Mouse (Mus musculus) CD4-positive helper T cell, adult 2 months (primary cell): ENCODE measurements around the gene Tns3.
"Not testable (repeated sequence)": the region's sequence is repeated elsewhere in the genome, so short reads cannot be mapped to it uniquely, and the experiment has no call there.

ENCODE experiments used
- DNase-seq: peaks from one replicate; pipeline ENCODE4 v3.0.0-alpha.2; 2012; ENCODE audit warnings: low read depth, missing footprints, low spot score

The Tns3 gene

DNA sequence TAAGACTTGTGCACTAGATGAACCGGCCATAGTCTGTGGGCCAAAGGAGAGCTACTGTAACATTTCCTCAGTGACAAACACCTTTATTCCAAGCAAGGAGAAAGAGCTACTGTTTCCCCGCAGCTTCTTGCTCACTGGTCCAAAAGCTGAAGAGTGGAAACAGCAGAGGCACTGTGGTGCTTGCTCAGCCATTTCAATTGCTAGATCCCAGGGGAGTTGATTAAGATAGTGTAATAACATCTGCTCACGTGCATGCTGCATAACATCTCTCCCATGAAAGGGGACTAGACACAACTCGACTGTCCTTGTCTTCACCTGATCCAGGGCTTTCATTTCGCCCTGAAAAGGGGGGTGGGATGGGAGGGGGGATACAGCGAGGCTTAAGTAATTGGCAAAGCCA is 41.7 kb downstream of the Tns3 start:
- DNase-seq = no peak

DNA sequence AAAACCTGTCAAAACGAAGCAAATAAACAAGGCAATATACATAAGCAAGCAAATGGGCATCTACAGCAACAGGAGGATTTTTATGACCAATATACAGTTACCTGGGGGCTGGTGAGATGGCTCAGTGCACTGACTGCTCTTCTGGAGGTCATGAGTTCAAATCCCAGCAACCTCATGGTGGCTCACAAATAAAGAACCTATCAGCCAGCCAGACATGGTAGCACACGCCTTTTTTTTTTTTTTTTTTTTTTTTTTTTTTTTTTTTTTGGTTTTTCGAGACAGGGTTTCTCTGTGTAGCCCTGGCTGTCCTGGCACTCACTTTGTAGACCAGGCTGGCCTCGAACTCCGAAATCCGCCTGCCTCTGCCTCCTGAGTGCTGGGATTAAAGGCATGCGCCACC is 45.2 kb downstream of the Tns3 start:
- DNase-seq = not testable (repeated sequence)

- no peak for DNase-seq
Measured at GRCm38 (mm10) chr11:8618301-8618700, 46.0 kb downstream of the Tns3 start.

DNA sequence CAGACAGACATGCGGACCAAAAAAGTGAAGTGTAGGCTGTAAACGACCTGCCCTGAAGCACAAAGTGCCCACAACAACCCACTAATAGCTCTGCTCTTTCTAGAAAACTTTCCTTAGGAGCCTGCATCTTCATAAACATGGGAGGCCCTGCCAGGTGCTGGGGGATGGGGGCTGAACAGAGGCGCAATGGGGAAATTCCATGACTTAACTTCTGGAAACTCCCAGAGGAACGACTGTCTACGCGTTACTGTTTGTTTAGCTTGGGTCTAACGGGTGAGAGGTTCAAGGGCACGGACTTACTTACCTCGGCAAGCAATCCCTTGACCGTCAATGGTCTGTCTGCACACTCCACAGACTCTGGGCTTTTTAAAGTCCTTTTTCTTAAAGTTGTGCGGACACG is 48.9 kb downstream of the Tns3 start:
- DNase-seq = no peak

GRCm38 (mm10) chr11:8610456-8610855 is 53.9 kb downstream of the Tns3 start:
- no peak for DNase-seq

GRCm38 (mm10) chr11:8609873-8610272 is 54.5 kb downstream of the Tns3 start:
- DNase-seq = no peak

DNA sequence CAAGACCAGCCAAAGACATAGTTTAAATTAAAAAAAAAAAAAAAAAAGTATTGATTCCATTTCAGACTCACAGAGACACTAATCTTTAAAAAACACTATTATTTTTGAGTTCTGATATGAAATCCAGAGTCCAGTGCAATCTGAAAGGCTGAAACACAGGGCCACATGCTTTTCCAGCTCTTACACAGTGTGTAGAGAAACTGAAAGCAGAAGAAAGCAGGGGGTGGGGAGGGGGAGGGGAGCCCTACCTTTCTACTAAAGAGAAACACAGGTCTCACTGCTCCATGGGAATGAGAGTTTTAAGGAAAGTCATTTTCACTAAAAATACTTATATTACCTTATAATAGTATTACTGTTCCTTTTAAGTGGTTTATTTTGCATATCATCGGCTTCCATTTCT is 57.2 kb downstream of the Tns3 start:
- DNase-seq = no peak

- no peak for DNase-seq
Measured at GRCm38 (mm10) chr11:8604789-8605569, 59.4 kb downstream of the Tns3 start.

DNA sequence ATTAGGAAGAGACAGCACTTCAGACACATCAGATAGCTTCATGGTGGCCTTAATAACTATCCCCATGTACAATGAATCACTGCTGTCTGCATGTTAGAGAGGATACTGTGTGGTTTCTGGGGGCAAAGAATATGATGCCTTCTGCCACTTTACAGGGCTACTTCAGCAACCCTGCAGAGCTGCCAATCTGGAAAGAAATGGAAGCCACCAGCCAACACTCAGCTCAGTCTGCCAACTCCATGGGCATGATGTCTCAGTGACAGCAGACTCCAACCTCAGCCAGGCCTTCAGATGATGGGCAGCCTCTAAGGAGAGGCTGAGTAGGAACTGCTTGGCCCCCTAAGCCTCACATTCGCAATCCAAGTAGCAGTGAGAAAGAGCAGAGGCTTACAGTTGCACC is 61.7 kb downstream of the Tns3 start:
- DNase-seq = no peak

DNA sequence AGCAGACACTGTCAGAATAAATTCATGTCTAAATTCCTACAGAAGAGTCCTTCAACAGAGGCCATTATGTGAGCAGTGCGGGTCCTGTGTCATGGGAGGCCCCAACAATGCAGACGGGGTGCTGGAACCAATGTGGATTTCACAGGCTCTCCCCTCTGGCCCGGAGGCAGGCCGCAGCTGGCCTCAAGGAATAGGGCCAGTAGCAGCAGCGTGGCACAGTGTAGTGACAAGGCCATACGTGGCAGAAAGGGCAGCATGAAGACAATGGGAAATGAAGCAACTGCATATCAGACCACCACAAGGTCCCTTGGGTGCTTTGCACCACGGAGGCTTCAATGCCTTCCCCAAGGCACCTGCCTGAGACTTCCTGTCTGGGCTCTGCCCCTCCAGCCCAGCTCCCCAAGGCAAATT is 62.9 kb downstream of the Tns3 start:
- DNase-seq = no peak

GRCm38 (mm10) chr11:8595642-8596041 is 68.7 kb downstream of the Tns3 start:
- no peak for DNase-seq

DNA sequence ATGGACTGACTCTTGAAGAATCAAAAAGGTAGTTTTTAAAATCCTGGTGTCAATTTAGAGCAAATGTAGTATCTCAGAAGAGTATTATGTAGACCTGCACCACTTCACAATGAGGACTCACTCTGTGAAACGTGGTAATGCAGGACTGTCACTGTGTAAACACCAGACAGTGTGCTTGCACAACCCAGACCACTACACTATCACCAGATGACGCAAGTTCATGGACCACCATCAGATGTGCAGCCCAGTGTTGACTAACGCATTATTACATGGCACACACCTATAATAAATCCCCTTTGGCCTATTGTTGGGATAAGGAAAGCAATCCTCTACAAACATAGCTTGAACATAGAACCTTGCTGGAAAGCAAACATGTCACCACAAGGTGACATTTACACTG is 71.2 kb downstream of the Tns3 start:
- DNase-seq = no peak

DNA sequence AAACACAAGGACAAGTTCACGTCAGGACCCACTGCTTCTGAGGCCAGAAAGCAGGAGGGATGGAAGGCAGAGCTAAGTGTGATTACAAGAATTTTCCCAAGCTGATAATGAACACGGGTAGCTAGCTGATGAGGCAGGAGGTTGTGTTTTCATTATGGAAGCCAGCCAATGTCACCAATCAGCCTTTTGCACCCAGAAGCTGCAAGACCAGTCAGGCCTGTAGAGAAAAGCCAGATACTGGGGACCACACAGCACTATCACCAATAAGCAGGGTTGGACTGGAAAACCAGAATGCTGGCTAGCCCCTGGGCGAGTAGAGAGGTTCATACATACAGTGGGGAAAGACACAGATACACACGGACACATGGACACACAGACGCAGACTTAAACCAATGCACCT is 73.1 kb downstream of the Tns3 start:
- no peak for DNase-seq

- DNase-seq = no peak
Measured at GRCm38 (mm10) chr11:8589226-8589905, 75.0 kb downstream of the Tns3 start.

DNA sequence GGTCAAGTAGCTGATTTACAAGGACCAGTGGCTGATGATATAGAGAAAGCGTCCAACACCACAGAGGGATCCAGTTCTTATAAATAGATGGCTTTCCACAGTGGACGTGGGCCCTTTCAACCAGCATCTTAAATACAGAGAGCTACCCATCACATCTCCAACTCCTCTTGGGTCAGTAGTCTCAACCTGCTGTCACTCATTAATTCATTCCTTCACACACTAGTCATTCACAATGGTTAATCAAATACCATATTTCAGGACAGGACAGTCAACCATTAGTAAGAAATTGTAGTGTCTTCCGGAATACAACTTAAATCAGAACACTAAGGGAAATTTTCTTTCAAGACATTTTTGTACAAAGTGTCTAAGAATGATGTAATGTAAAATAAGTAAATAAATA is 76.4 kb downstream of the Tns3 start:
- DNase-seq = no peak

DNA sequence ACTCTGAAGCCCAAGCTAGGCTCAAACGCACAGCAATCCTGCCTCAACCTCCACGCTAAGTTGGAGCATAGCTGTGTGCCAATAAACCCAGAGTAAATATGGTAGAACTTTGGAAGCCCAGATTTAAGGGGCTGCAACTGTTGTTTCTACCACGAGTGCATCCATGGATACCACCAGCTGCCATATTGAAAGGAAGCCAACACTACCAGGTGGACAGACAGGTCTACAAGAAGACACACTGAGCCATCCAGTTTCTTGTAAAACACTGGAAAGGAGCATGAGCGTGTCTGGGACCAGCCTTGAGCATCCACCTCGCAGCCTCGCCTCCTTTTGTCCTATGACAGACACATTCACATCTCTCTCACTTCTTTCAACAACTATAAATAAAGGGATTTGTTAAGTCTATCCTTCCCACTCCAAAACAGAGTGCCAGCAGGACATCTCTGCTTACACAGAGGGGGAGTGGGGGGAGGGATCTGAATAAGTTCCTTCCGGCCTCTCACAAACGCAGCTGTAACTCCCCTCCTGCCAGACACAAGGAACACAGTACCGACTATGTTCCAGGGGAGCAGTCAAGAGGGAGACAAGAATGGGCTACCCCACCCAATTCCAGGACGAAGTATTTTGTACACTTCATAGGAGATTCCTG is 77.2 kb downstream of the Tns3 start:
- no peak for DNase-seq

DNA sequence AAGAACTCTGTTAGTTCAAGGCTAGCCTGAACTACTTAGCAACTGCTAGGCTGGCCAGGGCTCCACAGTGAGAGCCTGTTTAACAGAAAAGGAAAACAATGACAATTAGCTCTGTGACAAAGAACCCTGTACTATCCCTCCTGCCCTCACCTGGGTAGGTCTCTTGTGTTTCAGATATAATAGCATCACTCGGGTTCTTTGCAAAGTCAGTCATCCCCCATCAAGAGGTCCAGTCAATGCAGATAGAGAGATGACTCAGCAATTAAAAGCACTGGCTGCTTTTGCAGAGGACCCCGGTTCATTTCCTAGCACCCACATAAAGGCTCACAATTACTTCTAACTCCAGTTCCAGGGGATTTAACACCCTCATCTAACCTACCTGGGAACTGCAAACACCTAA is 78.0 kb downstream of the Tns3 start:
- DNase-seq = no peak

- no peak for DNase-seq
Measured at GRCm38 (mm10) chr11:8585686-8586085, 78.6 kb downstream of the Tns3 start.

DNA sequence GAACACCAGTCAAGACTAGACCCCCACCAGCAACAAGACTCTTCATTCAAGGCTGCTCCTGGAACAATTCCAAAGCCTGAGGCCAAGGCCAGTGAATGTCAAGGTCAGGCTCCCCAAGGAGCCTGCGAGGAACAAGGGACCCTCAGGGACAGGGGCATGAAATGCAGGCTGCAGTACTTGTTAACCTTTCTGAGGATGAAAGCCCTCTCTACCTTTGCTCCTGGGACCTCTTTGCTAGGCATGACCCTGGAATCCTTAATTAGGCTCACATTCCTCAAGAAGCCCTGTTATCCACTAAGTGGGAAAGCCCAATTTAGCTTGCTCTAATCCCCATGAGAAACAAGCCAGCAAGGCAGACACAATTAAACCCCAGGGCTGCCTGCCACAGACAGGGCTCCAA is 79.4 kb downstream of the Tns3 start:
- no peak for DNase-seq

- DNase-seq = no peak
Measured at GRCm38 (mm10) chr11:8584307-8584706, 80.0 kb downstream of the Tns3 start.

DNA sequence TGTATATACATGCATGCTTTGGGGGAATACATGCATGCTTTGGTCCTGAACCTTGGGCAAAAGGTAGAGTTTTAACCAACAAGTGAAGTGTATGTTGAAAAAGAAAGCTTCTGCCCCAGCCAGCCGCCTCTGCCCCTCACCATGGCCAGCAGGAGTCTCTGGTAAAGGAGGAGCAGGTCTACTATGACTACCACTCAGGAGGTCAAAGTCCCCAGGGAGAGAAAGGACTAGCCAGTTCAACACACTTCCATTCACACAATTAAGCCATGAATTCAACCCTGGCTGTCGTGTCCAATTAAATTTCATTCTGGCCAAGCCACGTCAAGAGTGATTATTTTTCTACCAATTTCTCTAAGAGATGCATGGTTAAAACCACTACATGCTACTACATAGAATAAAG is 81.2 kb downstream of the Tns3 start:
- DNase-seq = no peak

- DNase-seq = no peak
Measured at GRCm38 (mm10) chr11:8582101-8582920, 82.0 kb downstream of the Tns3 start.
